Mouse (Mus musculus): ENCODE results near the gene Cmss1.

GRCm38 (mm10) chr16:57558258-57558657, 48.4 kb downstream of the Cmss1 start:
- TF ChIP-seq POLR2A (IDR thresholded peaks at IDR 0.05; ENCODE audit: extremely low read depth, insufficient read depth, low read length) (no peak), CTCF (IDR thresholded peaks at IDR 0.05; ENCODE audit: low read depth, low read length) (no peak)
